Mouse (Mus musculus) lung, postnatal 0 days (tissue): ENCODE results near the gene Evx2. TPM values are rescaled to one million over a fixed set of nuclear protein-coding genes. Genes with fewer than 3 reads are reported as not detected.

Experiments
- ATAC-seq: fragments of 200-750 bp; cut with Nextera tagmentation; 2 replicates; pipeline ENCODE4 v1.8.0; 2017; ENCODE audit warnings: moderate library complexity
- DNase-seq: peaks from one replicate; pipeline ENCODE4 v3.0.0-alpha.2; 2016; ENCODE audit warnings: low spot score
- H3K27ac ChIP-seq: fragments of 300-500 bp; sonication (generic); 2 replicates; pipeline ENCODE4 v1.5.1; 2014; ENCODE audit warnings: antibody characterized with exemption, mild to moderate bottlenecking, low read length, mixed read lengths
- H3K27me3 ChIP-seq: fragments of 300-500 bp; sonication (generic); replicated peaks from 2 replicates; pipeline ENCODE4 v1.6.1; 2014; ENCODE audit warnings: low read length, mixed read lengths; ENCODE audit not compliant: insufficient read depth
- H3K36me3 ChIP-seq: fragments of 300-500 bp; sonication (generic); 2 replicates; pipeline ENCODE4 v1.6.1; 2014; ENCODE audit warnings: low read length, mixed read lengths; ENCODE audit not compliant: insufficient read depth
- H3K4me1 ChIP-seq: fragments of 300-500 bp; sonication (generic); 2 replicates; pipeline ENCODE4 v1.6.1; 2014; ENCODE audit warnings: antibody characterized with exemption, low read depth, low read length, mixed read lengths; ENCODE audit not compliant: insufficient read depth
- H3K4me2 ChIP-seq: fragments of 300-500 bp; sonication (generic); replicated peaks from 2 replicates; pipeline ENCODE4 v1.6.1; 2014; ENCODE audit warnings: low read depth, mild to moderate bottlenecking, low read length, moderate library complexity, mixed read lengths
- H3K4me3 ChIP-seq: fragments of 300-500 bp; sonication (generic); 2 replicates; pipeline ENCODE4 v1.5.1; 2014; ENCODE audit warnings: low read depth, low read length
- H3K9ac ChIP-seq: fragments of 300-500 bp; sonication (generic); replicated peaks from 2 replicates; pipeline ENCODE4 v1.6.1; 2014; ENCODE audit warnings: low read depth, mild to moderate bottlenecking
- H3K9me3 ChIP-seq: fragments of 300-500 bp; sonication (generic); 2 replicates; pipeline ENCODE4 v1.6.1; 2016; ENCODE audit warnings: low read length, mixed read lengths
- CTCF ChIP-seq: IDR thresholded peaks from 2 replicates; pipeline ENCODE4 v1.5.1; 2016; ENCODE audit warnings: antibody characterized with exemption, mild to moderate bottlenecking
- EP300 ChIP-seq: IDR thresholded peaks from 2 replicates; pipeline ENCODE4 v1.6.1; 2016; ENCODE audit warnings: antibody characterized with exemption, mild to moderate bottlenecking, control low read depth
- WGBS: fragments of 180-500 bp; shearing (Covaris S2); extraction: QIAGEN DNeasy Blood & Tissue Kit; methylation state at CpG from one replicate; pipeline ENCODE4 v1.1.7; 2014; 5-methylcytosine and 5-hydroxymethylcytosine counted together
- polyA plus RNA-seq: library from polyadenylated mRNA; unstranded; fragments of >200 nt; fragmentation: Nextera tagmentation; extraction: Ambion mirVana; gene quantifications from 2 replicates; pipeline ENCODE4 v1.2.1, GENCODE M21; 2015

Evx2 gene
- polyA plus RNA-seq, 1 experiment from 2014 or later, result not detected

- Histone ChIP-seq H3K4me3 (no peak overlapping the region), H3K9ac (no peak overlapping the region), H3K27ac (no peak overlapping the region), H3K4me1 (no peaks in the 10 kb centered on the region), H3K4me2 (no peak overlapping the region), H3K9me3 (no peaks in the 10 kb centered on the region), H3K27me3 (peaks cover 95% of the 10 kb centered on the region), H3K36me3 (no peaks in the 10 kb centered on the region)
- WGBS, result 4% methylated on average over 35 of the region's 35 CpGs
- TF ChIP-seq CTCF (no peak), EP300 (no peak)
- DNase-seq (no peak), ATAC-seq (no peak)
Observed at GRCm38 (mm10) chr2:74691995-74692807, 32.8 kb upstream of the Evx2 start.

- H3K27me3 ChIP-seq, result peaks cover 95% of the 10 kb centered on the region
- peak; percentile 60 for DNase-seq
- ATAC-seq, result peak; percentile 68
- WGBS, result 3% methylated on average over 46 of the region's 56 CpGs
- TF ChIP-seq EP300 (no peak), CTCF (peak; percentile 56)
- no peak within 1 kb of the TSS for H3K4me2 ChIP-seq
- no peaks in the 10 kb centered on the region for H3K36me3 ChIP-seq
- no peaks in the 10 kb centered on the region for H3K9me3 ChIP-seq
- H3K27ac ChIP-seq, result no peak within 1 kb of the TSS
- H3K9ac ChIP-seq, result no peak within 1 kb of the TSS
- H3K4me1 ChIP-seq, result no peaks in the 10 kb centered on the region
- H3K4me3 ChIP-seq, result no peak within 1 kb of the TSS
Observed at GRCm38 (mm10) chr2:74691022-74691951, 31.9 kb upstream of the Evx2 start, which contains the start of gene Hoxd10. Gene Hoxd10 (plus strand): TSS chr2:74691924.

GRCm38 (mm10) chr2:74690338-74690716 lies 31.0 kb upstream of the Evx2 start:
- Histone ChIP-seq H3K4me1 (no peaks in the 10 kb centered on the region), H3K9me3 (no peaks in the 10 kb centered on the region), H3K27ac (no peak overlapping the region), H3K9ac (no peak overlapping the region), H3K36me3 (no peaks in the 10 kb centered on the region), H3K27me3 (peaks cover 92% of the 10 kb centered on the region), H3K4me3 (no peak overlapping the region), H3K4me2 (no peak overlapping the region)
- no peak for DNase-seq
- ATAC-seq, result no peak
- TF ChIP-seq EP300 (no peak), CTCF (no peak)
- 10% methylated on average over 8 of the region's 8 CpGs for WGBS

- H3K4me3 ChIP-seq, result no peak overlapping the region
- ATAC-seq (no peak), DNase-seq (no peak)
- no peaks in the 10 kb centered on the region for H3K4me1 ChIP-seq
- no peak overlapping the region for H3K9ac ChIP-seq
- H3K9me3 ChIP-seq, result no peaks in the 10 kb centered on the region
- H3K27ac ChIP-seq, result no peak overlapping the region
- no peaks in the 10 kb centered on the region for H3K36me3 ChIP-seq
- TF ChIP-seq CTCF (no peak), EP300 (no peak)
- peaks cover 92% of the 10 kb centered on the region for H3K27me3 ChIP-seq
- H3K4me2 ChIP-seq, result no peak overlapping the region
- WGBS, result 4% methylated on average over 24 of the region's 24 CpGs
Observed at GRCm38 (mm10) chr2:74689574-74690337, 30.4 kb upstream of the Evx2 start.

- Histone ChIP-seq H3K4me2 (no peak overlapping the region), H3K27me3 (peaks cover 94% of the 10 kb centered on the region), H3K9me3 (no peaks in the 10 kb centered on the region), H3K9ac (no peak overlapping the region), H3K27ac (no peak overlapping the region), H3K4me3 (no peak overlapping the region), H3K36me3 (no peaks in the 10 kb centered on the region), H3K4me1 (no peaks in the 10 kb centered on the region)
- DNase-seq, result no peak
- WGBS, result 4% methylated on average over 12 of the region's 12 CpGs
- TF ChIP-seq CTCF (no peak), EP300 (no peak)
- ATAC-seq, result no peak
Observed at GRCm38 (mm10) chr2:74688795-74689573, 29.6 kb upstream of the Evx2 start.
